Mouse (Mus musculus) ovary, postnatal 10 days (tissue): ENCODE results near the gene Efcab12.

Source experiments
- DNase-seq: peaks from one replicate; pipeline ENCODE4 v3.0.0; 2022; ENCODE audit warnings: low spot score

Gene Efcab12

DNA sequence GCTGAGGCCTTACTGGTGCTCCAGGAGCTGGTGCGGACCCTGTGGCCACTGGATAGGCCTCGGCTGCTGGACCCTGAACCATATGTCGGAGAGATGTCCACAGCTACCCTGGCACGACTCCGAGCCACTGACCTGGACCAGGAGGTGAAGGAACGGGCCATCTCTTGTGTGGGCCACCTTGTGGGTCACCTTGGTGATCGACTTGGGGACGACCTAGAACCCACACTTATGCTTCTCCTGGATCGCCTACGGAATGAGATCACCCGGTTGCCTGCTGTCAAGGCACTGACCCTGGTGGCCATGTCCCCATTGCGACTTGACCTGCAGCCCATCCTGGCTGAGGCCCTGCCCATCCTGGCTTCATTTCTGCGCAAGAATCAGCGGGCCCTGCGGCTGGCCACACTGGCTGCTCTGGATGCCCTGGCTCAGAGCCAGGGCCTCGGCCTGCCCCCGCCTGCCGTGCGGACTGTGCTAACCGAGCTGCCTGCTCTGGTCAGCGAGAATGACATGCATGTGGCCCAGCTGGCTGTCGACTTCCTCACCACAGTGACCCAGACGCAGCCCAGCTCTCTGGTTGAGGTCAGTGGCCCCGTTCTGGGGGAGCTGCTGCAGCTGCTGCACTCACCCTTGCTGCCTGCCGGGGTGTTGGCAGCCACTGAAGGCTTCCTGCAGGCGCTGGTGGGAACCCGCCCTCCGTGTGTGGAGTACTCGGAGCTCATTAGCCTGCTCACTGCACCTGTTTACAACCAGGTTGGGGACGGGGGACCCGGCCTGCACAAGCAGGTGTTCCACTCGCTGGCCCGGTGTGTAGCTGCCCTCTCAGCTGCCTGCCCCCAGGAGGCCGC lies 46.1 kb downstream of the Efcab12 start:
- DNase-seq, result no peak

DNA sequence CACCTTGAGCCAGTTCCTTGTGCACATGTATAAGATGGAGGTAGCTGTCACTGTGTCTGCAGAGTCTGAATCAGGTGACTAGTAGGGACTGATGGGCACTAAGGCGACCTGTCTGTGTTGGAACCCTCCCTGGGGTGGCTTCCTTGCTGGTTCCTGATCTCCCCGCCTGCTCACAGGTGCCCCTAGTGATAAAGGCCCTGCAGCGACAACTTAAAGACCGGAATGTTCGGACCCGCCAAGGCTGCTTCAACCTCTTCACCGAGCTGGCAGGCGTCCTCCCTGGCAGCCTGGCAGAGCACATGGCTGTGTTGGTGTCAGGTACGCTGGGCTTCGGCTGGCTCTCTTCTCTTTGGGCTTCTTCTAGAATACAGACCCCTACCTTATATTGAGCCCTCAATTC lies 47.2 kb downstream of the Efcab12 start:
- no peak for DNase-seq

DNA sequence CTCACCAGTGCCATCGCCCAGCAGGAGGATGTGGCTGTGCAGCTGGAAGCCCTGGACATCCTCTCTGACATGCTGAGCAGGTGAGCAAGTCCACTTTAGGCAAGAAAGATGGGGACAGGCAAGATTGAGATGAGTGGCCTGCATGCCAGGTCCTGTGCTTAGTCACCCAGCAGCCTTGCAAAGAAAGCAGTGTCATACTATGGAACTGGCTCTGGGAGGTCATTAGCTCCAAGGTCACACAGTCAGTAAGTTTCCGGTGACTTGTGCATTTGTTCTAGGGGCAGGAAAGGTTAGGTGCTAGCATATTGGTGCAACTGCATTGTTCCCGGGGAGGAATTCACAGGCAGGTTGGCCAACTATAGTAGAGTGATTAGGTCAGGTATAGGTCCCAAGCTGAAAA lies 55.4 kb downstream of the Efcab12 start:
- DNase-seq, result no peak

DNA sequence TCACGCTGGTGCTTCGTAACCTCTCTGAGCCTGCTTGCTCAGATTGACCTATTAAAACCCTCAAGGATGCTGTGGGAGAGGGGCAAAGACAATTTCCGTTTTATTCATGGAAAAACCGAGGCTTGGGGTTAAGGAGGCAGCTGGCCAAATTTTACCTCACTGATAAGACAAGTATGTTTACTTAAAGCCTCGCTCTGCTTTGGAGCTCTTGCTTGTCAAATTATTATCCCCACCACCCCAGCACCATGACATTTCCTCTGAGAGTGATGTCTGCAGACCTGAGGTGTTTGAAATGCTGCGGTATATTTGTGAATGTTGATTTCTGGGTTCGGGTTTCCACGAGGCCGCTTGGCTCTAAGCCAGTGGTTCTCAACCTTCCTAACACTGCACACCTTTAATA lies 61.8 kb downstream of the Efcab12 start:
- DNase-seq, result no peak

DNA sequence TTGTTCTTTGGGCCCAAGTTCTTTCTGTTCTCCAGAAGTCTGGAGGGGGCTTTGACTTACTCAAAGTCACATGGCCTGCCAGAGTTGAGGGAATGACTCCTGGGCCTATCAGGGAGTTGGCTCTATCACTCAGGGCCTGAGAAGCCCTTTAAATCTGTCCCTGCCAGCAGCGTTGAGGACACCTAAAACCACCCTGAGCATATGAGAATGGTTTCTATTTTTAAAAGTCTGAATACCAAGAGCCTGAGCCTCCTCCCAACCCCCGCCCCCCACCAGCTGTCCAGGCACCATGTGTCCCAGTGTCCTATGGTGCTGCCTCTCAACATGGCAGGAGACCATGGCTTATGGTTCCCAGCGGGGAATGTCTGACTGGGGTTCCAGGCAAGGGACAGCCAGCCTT lies 62.4 kb downstream of the Efcab12 start:
- DNase-seq, result no peak

DNA sequence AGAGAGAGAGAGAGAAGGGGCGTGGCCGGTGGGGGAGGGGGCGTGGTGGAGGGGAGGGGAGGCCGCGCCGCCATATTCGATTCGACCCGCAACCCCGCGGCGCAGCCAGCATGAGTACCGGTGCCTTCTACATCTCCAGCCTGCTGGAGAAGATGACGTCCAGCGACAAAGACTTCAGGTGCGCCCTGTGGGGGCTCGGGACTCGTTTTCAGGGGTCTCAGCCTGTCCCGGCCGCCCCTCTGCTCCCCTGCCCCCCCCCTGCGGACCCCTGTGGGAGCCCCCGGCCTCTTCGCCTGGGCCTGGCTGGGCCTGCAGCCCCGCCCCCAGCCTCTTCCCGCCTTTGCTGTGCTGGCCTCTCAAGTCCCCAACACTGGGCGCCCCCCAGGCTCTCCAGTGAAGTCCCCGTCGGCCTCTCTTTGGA lies 63.7 kb downstream of the Efcab12 start, which contains the start of gene Cand2:
Gene Cand2 (plus strand): TSS at position 38 of the 421 bp plus-strand sequence.
- peak; percentile 33 for DNase-seq

DNA sequence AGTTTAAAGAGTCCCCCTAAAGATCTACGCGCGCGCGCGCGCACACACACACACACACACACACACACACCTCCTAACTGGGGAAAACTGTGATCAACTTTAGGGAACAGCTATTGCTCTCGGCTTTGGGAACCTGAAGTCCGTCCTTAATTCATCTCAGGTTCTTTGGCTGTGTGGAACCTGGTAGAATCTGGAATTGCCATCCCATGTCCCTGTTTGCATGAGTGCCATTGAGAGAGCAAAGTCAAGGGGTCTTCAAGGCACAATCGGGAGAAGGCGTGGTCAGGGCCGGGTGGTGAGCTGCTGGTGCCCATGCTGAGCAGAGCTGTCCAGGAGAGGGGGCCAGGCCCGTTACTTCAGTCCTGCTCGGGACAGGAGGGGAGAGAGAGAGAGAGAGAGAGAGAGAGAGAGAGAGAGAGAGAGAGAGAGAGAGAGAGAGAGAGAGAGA lies 64.2 kb downstream of the Efcab12 start:
- peak; percentile 21 for DNase-seq

DNA sequence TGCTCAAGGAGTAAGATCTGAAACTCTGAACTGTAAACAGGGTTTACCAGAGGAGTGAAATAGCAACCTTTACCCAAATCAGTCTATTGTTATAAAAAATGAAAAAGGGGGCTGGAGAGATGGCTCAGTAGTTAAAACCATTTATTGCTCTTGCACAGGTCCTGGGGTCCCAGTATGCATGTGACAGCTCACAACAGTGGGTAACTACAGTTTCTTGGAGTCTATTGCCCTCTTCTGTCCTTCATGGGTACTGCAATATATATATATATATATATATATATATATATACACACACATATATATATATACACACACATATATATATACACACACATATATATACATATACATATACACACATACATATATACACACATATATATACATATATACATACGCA lies 65.6 kb downstream of the Efcab12 start:
- no peak for DNase-seq

DNA sequence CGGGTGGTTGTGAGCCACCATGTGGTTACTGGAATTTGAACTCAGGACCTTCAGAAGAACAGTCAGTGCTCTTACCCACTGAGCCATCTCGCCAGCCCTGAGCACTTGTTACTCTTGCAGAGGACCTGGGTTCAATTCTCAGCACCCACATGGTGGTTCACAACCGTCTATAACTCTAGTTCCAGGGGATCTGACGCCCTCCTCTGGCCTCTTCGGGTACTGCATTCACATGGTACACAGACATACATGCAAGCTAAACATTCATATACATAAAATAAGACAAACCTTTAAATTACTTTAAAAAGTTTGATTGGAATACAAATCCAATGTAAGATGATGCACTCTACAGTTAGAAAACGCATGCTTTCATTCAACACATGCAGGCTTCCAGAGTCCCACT lies 66.0 kb downstream of the Efcab12 start:
- DNase-seq, result no peak

DNA sequence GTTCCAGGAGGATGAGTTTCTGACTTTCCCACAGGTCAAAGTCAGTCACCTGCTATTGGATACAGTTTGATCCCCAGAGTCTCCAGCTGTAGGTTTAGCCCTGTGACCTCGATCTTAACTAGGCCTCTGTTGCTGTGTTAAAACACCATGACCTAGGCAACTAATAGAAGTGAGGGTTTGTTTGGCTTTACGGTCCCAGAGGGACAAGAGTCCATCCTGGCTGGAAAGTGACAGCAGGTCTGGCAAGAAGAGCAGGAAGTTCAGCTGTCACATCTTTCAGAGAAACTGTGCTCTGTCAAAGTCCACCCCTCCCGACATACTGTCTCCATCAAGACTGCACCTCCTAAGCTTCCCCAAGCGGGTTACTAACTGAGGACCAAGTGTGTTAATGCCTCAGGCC lies 67.4 kb downstream of the Efcab12 start:
- DNase-seq, result no peak

DNA sequence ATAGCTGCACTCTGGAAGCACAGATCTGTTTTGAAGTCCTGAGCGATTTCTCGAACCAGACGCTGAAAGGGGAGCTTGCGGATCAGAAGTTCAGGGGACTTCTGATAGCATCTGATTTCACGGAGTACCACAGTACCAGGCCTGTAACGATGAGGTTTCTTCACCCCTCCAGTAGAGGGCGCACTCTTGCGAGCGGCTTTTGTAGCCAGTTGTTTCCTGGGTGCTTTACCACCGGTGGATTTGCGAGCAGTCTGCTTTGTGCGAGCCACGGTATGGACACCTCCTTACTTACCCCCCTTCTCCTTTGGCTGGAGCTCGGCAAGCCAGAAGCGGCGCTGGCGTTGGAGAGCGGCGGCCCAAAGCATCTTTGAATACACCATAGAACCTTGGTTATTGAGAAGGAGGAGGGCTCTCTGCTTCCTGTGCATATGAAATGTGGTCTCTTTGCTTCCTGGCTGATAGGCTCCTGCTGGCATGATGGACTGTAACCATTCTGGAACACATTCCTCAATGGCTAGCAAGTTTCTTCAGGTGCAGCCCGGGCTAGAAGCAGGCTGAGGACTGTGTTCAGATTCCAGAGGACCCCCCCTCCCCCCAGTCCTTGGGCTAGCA lies 68.0 kb downstream of the Efcab12 start:
- DNase-seq, result no peak

DNA sequence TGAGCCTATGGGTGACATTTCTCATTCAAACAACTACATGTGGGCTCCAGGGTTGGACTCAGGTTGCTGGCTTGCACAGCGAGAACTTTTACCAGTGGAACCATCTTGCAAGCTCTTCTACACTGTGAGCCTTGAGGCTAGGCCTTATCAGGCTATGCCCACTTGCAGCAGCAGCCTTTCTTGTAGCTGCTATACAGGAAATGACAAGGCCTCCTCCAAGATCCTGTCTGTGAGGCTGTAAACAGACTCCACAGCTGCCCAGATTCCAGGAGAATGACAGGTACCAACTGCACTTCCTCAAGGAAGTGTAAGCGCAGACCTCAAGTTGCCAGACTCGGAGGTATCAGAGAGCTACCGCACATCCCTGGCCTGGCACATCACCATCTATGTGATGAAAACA lies 70.0 kb downstream of the Efcab12 start:
- DNase-seq, result no peak

DNA sequence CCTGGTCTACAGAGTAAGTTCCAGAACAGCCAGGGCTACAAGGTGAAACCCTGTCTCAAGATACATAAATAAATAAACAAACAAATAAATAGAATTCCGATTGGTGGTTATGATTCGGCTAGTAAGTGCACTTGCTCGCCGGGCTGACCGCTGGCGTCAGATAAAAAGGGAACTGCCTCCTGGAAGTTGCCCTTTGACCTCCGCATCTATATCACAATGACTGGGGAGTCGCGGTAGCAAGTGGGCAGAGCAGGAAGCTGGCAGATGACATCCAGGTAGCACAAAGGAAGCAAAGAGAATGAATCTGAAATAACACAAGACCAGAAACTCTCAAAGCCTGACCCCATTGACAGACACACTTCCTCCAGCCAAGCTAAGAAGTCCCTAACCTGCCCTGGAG lies 70.9 kb downstream of the Efcab12 start:
- no peak for DNase-seq

DNA sequence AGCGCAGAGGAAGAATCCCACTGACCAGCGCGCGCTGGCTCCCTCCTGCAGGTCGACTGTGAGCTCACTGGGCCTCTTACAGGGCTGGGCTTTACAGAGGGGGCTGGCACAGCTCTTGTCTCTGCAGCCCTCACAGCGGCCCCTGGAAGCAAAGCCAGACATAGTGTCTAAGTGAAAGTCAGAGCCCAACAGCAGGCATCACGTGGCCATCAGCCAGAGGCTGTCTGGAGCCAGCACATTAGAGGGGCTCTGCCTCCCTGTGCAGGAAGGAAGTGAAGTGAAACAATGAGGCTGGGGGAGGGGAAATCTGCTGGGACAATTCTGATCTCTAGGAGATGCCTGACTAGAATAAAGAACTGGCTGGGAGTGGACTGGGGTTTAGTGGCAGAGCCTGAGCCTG lies 74.0 kb downstream of the Efcab12 start:
- DNase-seq, result peak; percentile 20

DNA sequence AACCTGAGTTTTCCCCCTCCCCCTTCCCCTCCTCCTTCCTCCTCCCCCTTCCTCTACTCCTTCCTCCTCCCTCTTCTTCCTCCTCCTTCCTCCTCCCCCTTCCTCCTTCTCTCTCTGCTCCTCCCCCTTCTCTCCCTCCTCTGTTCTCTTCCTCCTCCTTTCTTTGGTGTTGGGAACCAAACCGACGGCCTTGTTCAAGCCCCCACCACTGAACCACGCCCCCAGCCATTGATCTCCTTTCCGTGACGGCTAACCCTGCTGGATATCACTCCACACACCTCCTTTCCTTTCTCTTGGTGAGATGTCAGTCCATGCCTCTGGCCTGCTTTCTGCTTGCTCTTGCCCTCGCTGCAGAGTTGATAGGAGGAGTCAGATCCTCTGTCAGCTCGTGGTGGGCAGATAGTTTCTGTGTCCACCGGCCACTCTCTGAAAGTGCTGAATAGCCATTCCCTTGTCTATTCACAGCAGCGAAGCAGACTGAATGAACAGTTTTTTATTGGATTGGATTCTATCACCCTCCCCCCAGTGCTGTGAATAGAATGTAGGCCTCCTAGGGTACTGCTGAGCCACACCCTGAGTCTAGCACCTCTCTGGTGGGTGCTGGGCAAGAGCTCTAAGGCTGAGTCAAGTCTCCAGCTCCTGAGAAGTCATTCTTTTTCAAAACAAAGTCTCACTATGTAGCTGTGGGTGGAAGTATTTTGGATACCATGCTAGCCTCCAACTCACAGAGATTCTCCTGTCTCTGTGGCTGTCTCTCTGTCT lies 76.0 kb downstream of the Efcab12 start, which contains the start of gene Tmem40:
Gene Tmem40 (minus strand): TSS at position 416 of the 762 bp plus-strand sequence.
- DNase-seq, result no peak

DNA sequence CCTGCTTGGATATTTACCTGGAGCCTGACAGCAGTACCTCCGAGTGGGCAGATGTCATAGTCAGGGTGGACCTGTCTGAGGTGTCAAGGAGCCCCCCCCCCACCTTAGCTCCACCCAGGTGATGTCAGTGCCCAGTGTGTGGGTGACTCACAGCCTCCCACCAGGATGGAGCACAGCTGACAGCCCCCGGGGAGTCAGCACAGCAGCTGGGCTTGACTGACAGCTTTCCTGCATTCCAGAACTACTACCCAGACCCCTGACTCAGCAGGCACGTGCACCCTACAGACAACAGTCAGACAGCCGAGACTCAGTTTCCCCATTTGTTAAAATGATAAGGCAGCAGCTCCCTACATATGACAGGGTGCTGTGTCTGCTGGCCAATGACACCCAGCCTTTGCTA lies 77.2 kb downstream of the Efcab12 start:
- no peak for DNase-seq
